Mouse (Mus musculus) right cerebral cortex, postnatal 36 days (tissue): ENCODE measurements at regions not wholly inside any gene's neighbourhood (a gene's known extent, or its start where the extent isn't known, plus 50 kb on each side); places are given as distances from the start of the nearest gene placed in this dataset.

Experiments used
- DNase-seq, 2 experiments: peaks; one replicate each; pipeline ENCODE4 v3.0.0; 2022; ENCODE audit warnings: low spot score in 2 of 2, mixed read lengths in 1 of 2

GRCm38 (mm10) chr8:117894861-117895260 is 93.1 kb upstream of the Mphosph6 start:
- no peak for DNase-seq

- no peak for DNase-seq
These were observed 88.5 kb upstream of the Mphosph6 start for GRCm38 (mm10) chr8:117890211-117890610.

- DNase-seq: peak in 1 of 2 experiments; percentile 3
These were observed 79.8 kb upstream of the Mphosph6 start for GRCm38 (mm10) chr8:117881414-117881973.

- DNase-seq: no peak
These were observed 78.7 kb upstream of the Mphosph6 start for GRCm38 (mm10) chr8:117880279-117880975.

GRCm38 (mm10) chr8:117873611-117874010 is 71.9 kb upstream of the Mphosph6 start:
- DNase-seq: no peak

GRCm38 (mm10) chr8:117867138-117867537 is 65.4 kb upstream of the Mphosph6 start:
- DNase-seq: no peak

- no peak for DNase-seq
These were observed 63.3 kb upstream of the Mphosph6 start for GRCm38 (mm10) chr8:117865014-117865413.

GRCm38 (mm10) chr8:117863837-117864236 is 62.1 kb upstream of the Mphosph6 start:
- no peak for DNase-seq

- DNase-seq: no peak
These were observed 60.6 kb upstream of the Mphosph6 start for GRCm38 (mm10) chr8:117862318-117862717.

- DNase-seq: no peak
These were observed 58.0 kb upstream of the Mphosph6 start for GRCm38 (mm10) chr8:117859734-117860133.

GRCm38 (mm10) chr8:117859095-117859494 is 57.4 kb upstream of the Mphosph6 start:
- DNase-seq: no peak

GRCm38 (mm10) chr8:117856121-117856520 is 54.4 kb upstream of the Mphosph6 start:
- DNase-seq: no peak

GRCm38 (mm10) chr8:117854942-117855491 is 53.3 kb upstream of the Mphosph6 start:
- DNase-seq: no peak

- no peak for DNase-seq
These were observed 52.6 kb upstream of the Mphosph6 start for GRCm38 (mm10) chr8:117854301-117854700.

- no peak for DNase-seq
These were observed 51.7 kb upstream of the Mphosph6 start for GRCm38 (mm10) chr8:117853408-117853807.

GRCm38 (mm10) chr8:117852521-117852920 is 50.8 kb upstream of the Mphosph6 start:
- no peak for DNase-seq
